Comparison of ENCODE assay signal across 25 mouse cellular contexts in genomic region chr14:18379841-18380240, GRCm38 (mm10).
"Had no signal": no experiment of that assay in that cellular context is flagged by ENCODE, and none has a peak within 500 bp of the region (broad histone marks: within the 10 kb centered on the region; RNA-seq: fewer than 3 reads in every experiment).

No protein-coding gene starts in this region.

- H3K27me3 ChIP-seq: kidney, embryonic 15.5 days; limb, embryonic 12.5 days; liver, embryonic 12.5 days; liver, embryonic 15.5 days; lung, embryonic 15.5 days; midbrain, embryonic 13.5 days; neural tube, embryonic 13.5 days had no signal

- H3K4me1 ChIP-seq: kidney, embryonic 15.5 days; limb, embryonic 12.5 days; liver, embryonic 12.5 days; liver, embryonic 15.5 days; lung, embryonic 15.5 days; megakaryocyte, embryonic 14.5 days; midbrain, embryonic 10.5 days; midbrain, embryonic 13.5 days; neural tube, embryonic 13.5 days had no signal

- H3K36me3 ChIP-seq: kidney, embryonic 15.5 days; limb, embryonic 12.5 days; liver, embryonic 12.5 days; liver, embryonic 15.5 days; lung, embryonic 15.5 days; midbrain, embryonic 10.5 days; midbrain, embryonic 13.5 days; neural tube, embryonic 13.5 days had no signal

- ATAC-seq: liver, embryonic 12.5 days; midbrain, embryonic 13.5 days; midbrain, embryonic 16.5 days had no signal

- H3K4me3 ChIP-seq: kidney, embryonic 15.5 days; left cerebral cortex, adult 2 months; limb, embryonic 12.5 days; liver, embryonic 12.5 days; liver, embryonic 15.5 days; lung, embryonic 15.5 days; megakaryocyte, embryonic 14.5 days; midbrain, embryonic 10.5 days; midbrain, embryonic 13.5 days; myocyte; neural tube, embryonic 13.5 days had no signal

- H3K4me2 ChIP-seq: kidney, embryonic 15.5 days; limb, embryonic 12.5 days; liver, embryonic 12.5 days; liver, embryonic 15.5 days; lung, embryonic 15.5 days; midbrain, embryonic 13.5 days; neural tube, embryonic 13.5 days had no signal

- H3K9ac ChIP-seq: kidney, embryonic 15.5 days; limb, embryonic 12.5 days; liver, embryonic 12.5 days; liver, embryonic 15.5 days; lung, embryonic 15.5 days; midbrain, embryonic 13.5 days; neural tube, embryonic 13.5 days had no signal

- DNase-seq: kidney, adult 2 months; kidney, postnatal 10 days; kidney, postnatal 36 days; layer of hippocampus, postnatal 36 days; liver; lung, adult 18-20 months; lung, postnatal 10 days; lung, postnatal 36 days; right cerebral cortex, postnatal 4 days; thymus, adult 2 months; thymus, postnatal 14 days; thymus, postnatal 4 days had no signal

- H3K27ac ChIP-seq: kidney, embryonic 15.5 days; left cerebral cortex, adult 2 months; limb, embryonic 12.5 days; liver, embryonic 12.5 days; liver, embryonic 15.5 days; lung, embryonic 15.5 days; midbrain, embryonic 10.5 days; midbrain, embryonic 13.5 days; neural tube, embryonic 13.5 days; stomach, postnatal 0 days had no signal

- H3K9me3 ChIP-seq: kidney, embryonic 15.5 days; limb, embryonic 12.5 days; liver, embryonic 12.5 days; liver, embryonic 15.5 days; lung, embryonic 15.5 days; midbrain, embryonic 10.5 days; midbrain, embryonic 13.5 days; neural tube, embryonic 13.5 days had no signal
